Mouse (Mus musculus) retina, adult 2 months (tissue): ENCODE results near the gene Olfr307.
"Not testable (repeated sequence)": the region's sequence is repeated elsewhere in the genome, so short reads cannot be mapped to it uniquely, and the experiment has no call there.

Experiments used
- DNase-seq: peaks from one replicate; pipeline ENCODE4 v3.0.0-alpha.2; 2012; ENCODE audit warnings: low read depth, low spot score

The Olfr307 gene

GRCm38 (mm10) chr7:86337486-86337885 lies at the start of gene Olfr307:
Gene Olfr307 (minus strand): TSS chr7:86337586.
- no peak for DNase-seq

DNA sequence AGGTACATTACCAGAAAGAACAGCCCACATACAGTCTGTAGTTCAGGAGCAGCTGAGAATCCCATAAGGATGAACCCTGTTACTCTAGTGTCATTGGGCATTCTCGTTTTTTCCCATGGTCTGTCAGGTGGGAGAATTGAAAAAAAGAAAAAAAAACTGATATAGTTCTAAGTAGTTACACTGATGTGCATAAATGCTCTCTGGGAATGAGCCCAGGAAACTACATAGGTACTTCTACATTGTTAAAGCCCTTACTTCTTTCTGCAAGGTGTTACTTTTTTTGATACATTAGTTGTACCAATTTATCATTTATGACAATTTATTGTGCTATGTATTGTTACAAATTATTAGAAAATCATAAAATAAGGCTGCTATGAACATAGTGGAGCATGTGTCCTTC lies 49.2 kb upstream of the Olfr307 start, which contains the start of gene Olfr304:
Olfr304 (minus strand) TSS at position 101 of the 400 bp plus-strand sequence.
- DNase-seq, result no peak

GRCm38 (mm10) chr7:86385769-86386168 lies 48.4 kb upstream of the Olfr307 start:
- DNase-seq, result no peak

GRCm38 (mm10) chr7:86366828-86367227 lies 29.4 kb upstream of the Olfr307 start, which contains the start of gene Olfr305:
Gene Olfr305 (minus strand): TSS chr7:86366928.
- DNase-seq, result no peak

GRCm38 (mm10) chr7:86346296-86346695 lies 8.9 kb upstream of the Olfr307 start:
- not testable (repeated sequence) for DNase-seq

GRCm38 (mm10) chr7:86344253-86344652 lies 6.9 kb upstream of the Olfr307 start:
- no peak for DNase-seq

GRCm38 (mm10) chr7:86342881-86343565 lies 5.6 kb upstream of the Olfr307 start:
- no peak for DNase-seq

DNA sequence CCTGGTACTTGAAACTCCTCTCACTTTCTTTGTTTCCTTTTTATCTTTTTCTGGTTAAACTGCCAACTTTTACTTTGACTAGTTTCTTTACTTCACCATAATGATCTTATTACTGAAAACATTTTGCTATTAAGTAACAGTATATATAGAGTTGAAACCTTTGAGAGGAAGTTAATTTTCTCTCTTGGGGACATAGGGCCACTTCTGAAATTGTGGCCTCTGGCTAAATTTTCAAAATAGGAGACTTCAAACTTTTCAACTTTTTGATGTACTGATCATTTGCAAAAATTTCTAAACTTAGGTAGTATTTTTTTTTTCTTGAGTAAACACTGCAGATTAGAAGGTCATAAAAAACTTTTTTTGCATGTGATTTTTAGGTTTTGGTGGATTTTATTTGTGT lies 11.9 kb downstream of the Olfr307 start, which contains the start of gene Olfr308:
Olfr308 (minus strand) TSS at position 101 of the 400 bp plus-strand sequence.
- no peak for DNase-seq

DNA sequence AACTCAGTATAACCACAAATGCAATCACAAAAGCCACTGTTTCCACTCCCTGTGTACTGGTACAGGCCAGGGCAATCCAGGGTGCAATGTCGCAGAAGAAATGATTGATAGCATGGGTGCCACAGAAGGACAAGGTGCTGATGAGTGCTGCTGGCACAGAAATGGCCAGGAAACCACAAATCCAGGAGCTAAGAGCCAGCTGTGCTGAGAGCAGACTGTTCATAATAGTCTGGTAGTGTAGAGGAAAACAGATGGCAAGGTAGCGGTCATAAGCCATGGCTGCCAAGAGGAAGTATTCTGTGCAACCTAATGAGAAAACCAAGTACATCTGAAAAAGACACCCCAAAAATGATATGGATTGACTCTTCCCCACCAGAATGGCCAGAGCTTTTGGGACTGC lies 16.1 kb downstream of the Olfr307 start:
- no peak for DNase-seq

DNA sequence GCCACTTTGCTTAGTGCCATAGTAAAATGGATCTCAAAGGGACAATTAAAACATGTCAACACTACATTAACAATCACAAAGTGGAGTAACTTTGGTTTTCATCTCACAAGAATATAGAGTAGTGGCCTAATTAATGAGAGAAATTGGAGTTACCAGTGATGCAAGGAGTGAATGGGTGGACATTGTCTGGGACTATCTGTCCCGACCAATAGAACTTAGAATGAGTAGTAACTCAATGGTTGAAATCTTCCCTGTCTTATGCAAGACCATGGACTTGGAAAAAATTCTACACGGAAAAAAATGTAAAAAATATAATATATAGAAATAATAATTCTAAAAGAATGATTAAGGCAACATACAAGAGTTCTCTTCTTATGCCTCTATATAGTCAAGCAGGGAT lies 23.8 kb downstream of the Olfr307 start, which contains the start of gene Olfr309:
Olfr309 (minus strand) TSS at position 101 of the 400 bp plus-strand sequence.
- no peak for DNase-seq
